15 mouse cellular contexts compared by ENCODE assay signal in the genomic region with DNA sequence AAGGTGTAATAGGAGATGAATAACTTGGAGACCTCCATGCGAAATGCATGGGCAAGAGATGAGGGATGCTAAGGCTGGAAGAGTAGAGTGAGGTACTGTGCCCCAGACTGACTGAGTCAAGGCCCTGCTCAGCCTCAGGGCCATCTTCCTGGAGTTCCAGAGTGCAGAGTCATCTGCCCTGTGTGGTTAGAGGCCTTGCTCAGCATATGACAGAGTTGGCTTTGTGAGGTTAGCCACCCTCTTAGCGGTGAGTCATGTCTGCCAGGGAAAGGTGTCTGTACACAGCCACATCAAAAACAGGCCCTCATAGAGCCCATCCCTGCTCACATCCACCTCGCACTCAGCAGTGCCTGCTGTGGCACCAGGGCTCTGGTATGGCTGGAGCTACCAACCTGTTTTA.
DNase-seq lines count a peak whose midpoint lies in the region; ATAC-seq and TF ChIP-seq lines count a peak whose summit lies in the region.
"Had no signal": no experiment of that assay in that cellular context is flagged by ENCODE, and none has a peak within 500 bp of the region (broad histone marks: within the 10 kb centered on the region; RNA-seq: fewer than 3 reads in every experiment).

No protein-coding gene starts in this region.

- in situ Hi-C loops in CH12.LX (cut with MboI; ENCODE audit: low pct_ligation_motif_present, low pct_unique_long_range_greater_than_20kb, low sequenced_read_pairs), result no loop called here

- H3K4me1 ChIP-seq in CH12.LX (ENCODE audit: control insufficient read depth in 1 of 2, insufficient read depth in 2 of 2), result peaks cover 0 to 7% of the 10 kb centered on the region in 2 experiments; a peak in 2 of 4 replicates
- H3K4me1 ChIP-seq in forebrain, embryonic 14.5 days (ENCODE audit: control insufficient read depth, insufficient read depth, low read length), result no peaks in the 10 kb centered on the region

- intact Hi-C loops in gastrocnemius, adult 2 months (cut with DNase I), result loop anchor here (5.0 kb wide), 1 partner anchor 252 kb away; no protein-coding TSS in a partner anchor

- H3K79me2 ChIP-seq in CH12.LX (replicated peaks; ENCODE audit: control insufficient read depth, extremely low read depth, insufficient read depth, poor library complexity, severe bottlenecking), result no peaks in the 10 kb centered on the region

- TF ChIP-seq EP300 in CH12.LX (IDR thresholded peaks at IDR 0.05; ENCODE audit: low read length), result no peak

- no peak overlapping the region for H3K4me3 ChIP-seq in gastrocnemius, adult 2 months
- no peak overlapping the region for H3K4me3 ChIP-seq in CH12.LX (replicated peaks in 1 of 3; ENCODE audit: low read depth in 2 of 3, low read length in 2 of 3, poor library complexity in 1 of 3)
- H3K4me3 ChIP-seq in forebrain, embryonic 14.5 days (ENCODE audit: low read depth, low read length), result no peak overlapping the region
- H3K4me3 ChIP-seq: limb, embryonic 12.5 days had no signal

- H3K4me2 ChIP-seq in CH12.LX (ENCODE audit: insufficient read depth, low read depth, poor library complexity, severe bottlenecking), result no peak overlapping the region
- no peak overlapping the region for H3K4me2 ChIP-seq in forebrain, embryonic 14.5 days (ENCODE audit: low read length)
- H3K4me2 ChIP-seq: limb, embryonic 12.5 days had no signal

- 96% methylated on average over 3 of the region's 3 CpGs for WGBS in forebrain, embryonic 14.5 days

- no peak for TF ChIP-seq POLR2A in CH12.LX (IDR thresholded peaks at IDR 0.05; ENCODE audit: low read depth, low read length)

- H3K9ac ChIP-seq in CH12.LX (ENCODE audit: insufficient read depth, low read depth), result no peak overlapping the region
- H3K9ac ChIP-seq in forebrain, embryonic 14.5 days (ENCODE audit: low read length), result no peak overlapping the region
- H3K9ac ChIP-seq: forebrain, postnatal 0 days; limb, embryonic 12.5 days had no signal

- DNase-seq in gastrocnemius, adult 2 months, result no peak
- DNase-seq in gastrocnemius, postnatal 10 days, result no peak
- DNase-seq in CH12.LX (ENCODE audit: extremely low read depth), result peak; percentile 12
- peak; percentile 25 for DNase-seq in adrenal gland, postnatal 25 days
- DNase-seq in testis, postnatal 10 days (ENCODE audit: low spot score), result no peak
- no peak for DNase-seq in forebrain, embryonic 14.5 days (ENCODE audit: low spot score)
- DNase-seq in neural tube, embryonic 10.5 days (ENCODE audit: extremely low spot score, low spot score), result no peak
- DNase-seq: cerebellum, postnatal 36 days; forebrain, postnatal 0 days; heart, adult 18-20 months; kidney, postnatal 36 days; lung, postnatal 4 days; right cerebral cortex, postnatal 4 days had no signal

- H3K27me3 ChIP-seq in CH12.LX (replicated peaks), result no peaks in the 10 kb centered on the region
- no peaks in the 10 kb centered on the region for H3K27me3 ChIP-seq in forebrain, embryonic 14.5 days (replicated peaks; ENCODE audit: control insufficient read depth, insufficient read depth, low read length)

- TF ChIP-seq RAD21 in CH12.LX (IDR thresholded peaks at IDR 0.05; ENCODE audit: low read depth, low read length), result no peak

- no peaks in the 10 kb centered on the region for H3K9me3 ChIP-seq in CH12.LX (replicated peaks; ENCODE audit: low read length)
- no peaks in the 10 kb centered on the region for H3K9me3 ChIP-seq in forebrain, embryonic 14.5 days (replicated peaks; ENCODE audit: control insufficient read depth, low read length)
- H3K9me3 ChIP-seq: limb, embryonic 12.5 days had no signal

- dilution Hi-C loops in CH12.LX (cut with MboI; ENCODE audit: extremely low pct_ligation_motif_present, extremely low pct_unique_long_range_greater_than_20kb, low sequenced_read_pairs), result no loop called here

- no peak for TF ChIP-seq CTCF in gastrocnemius, adult 2 months (IDR thresholded peaks at IDR 0.05)
- TF ChIP-seq CTCF in CH12.LX (conservative IDR thresholded peaks at IDR 0.05 in 1 of 2, IDR thresholded peaks at IDR 0.05 in 1 of 2; ENCODE audit: low read depth in 2 of 2, low read length in 2 of 2), result no peak

- peak; percentile 36 for ATAC-seq in megakaryocyte-erythroid progenitor cell, adult 5-6 weeks (replicated peaks; ENCODE audit: low FRiP score, low TSS enrichment, poor library complexity, severe bottlenecking)
- ATAC-seq in forebrain, embryonic 14.5 days, result no peak
- ATAC-seq: forebrain, postnatal 0 days had no signal

- peak overlapping the region; percentile 16; the same call in 1 of the 2 replicates for H3K27ac ChIP-seq in gastrocnemius, adult 2 months
- H3K27ac ChIP-seq in CH12.LX (ENCODE audit: insufficient read depth, low read depth), result no peak overlapping the region
- no peak overlapping the region for H3K27ac ChIP-seq in forebrain, embryonic 14.5 days (ENCODE audit: low read depth, low read length)
- H3K27ac ChIP-seq: limb, embryonic 12.5 days had no signal

- H3K36me3 ChIP-seq in CH12.LX (replicated peaks in 1 of 2; ENCODE audit: control insufficient read depth in 1 of 2, insufficient read depth in 1 of 2, low read length in 1 of 2), result peaks cover 0 to 24% of the 10 kb centered on the region in 2 experiments
- no peaks in the 10 kb centered on the region for H3K36me3 ChIP-seq in forebrain, embryonic 14.5 days (ENCODE audit: control insufficient read depth, insufficient read depth, low read length)
- H3K36me3 ChIP-seq: limb, embryonic 12.5 days had no signal

TF ChIP-seq in CH12.LX, 34 proteins besides CTCF, POLR2A, EP300 and RAD21:
- TF ChIP-seq CHD1 (IDR thresholded peaks at IDR 0.05; ENCODE audit: low read depth, low read length) (no peak), ZNF384 (IDR thresholded peaks at IDR 0.05; ENCODE audit: low read depth, low read length) (no peak), UBTF (IDR thresholded peaks at IDR 0.05; ENCODE audit: low read depth, low read length) (no peak), ZKSCAN1 (IDR thresholded peaks at IDR 0.05; ENCODE audit: borderline replicate concordance, low read depth, low read length) (no peak), ZC3H11A (IDR thresholded peaks at IDR 0.05; ENCODE audit: low read depth, low read length) (no peak), USF2 (conservative IDR thresholded peaks at IDR 0.05; ENCODE audit: low read depth, low read length) (no peak), NRF1 (IDR thresholded peaks at IDR 0.05; ENCODE audit: low read depth, low read length) (no peak), MAFK (IDR thresholded peaks at IDR 0.05; ENCODE audit: insufficient replicate concordance, low read length) (no peak), HCFC1 (IDR thresholded peaks at IDR 0.05; ENCODE audit: low read depth, low read length) (no peak), JUN (IDR thresholded peaks at IDR 0.05; ENCODE audit: insufficient read depth, low read depth, low read length) (no peak), POLR2AphosphoS2 (IDR thresholded peaks at IDR 0.05; ENCODE audit: low read depth, low read length) (no peak), NELFE (IDR thresholded peaks at IDR 0.05; ENCODE audit: low read depth, low read length) (no peak), JUND (conservative IDR thresholded peaks at IDR 0.05; ENCODE audit: low read depth, low read length) (no peak), GABPA (IDR thresholded peaks at IDR 0.05; ENCODE audit: insufficient replicate concordance, low read depth, low read length) (no peak), MAX (IDR thresholded peaks at IDR 0.05; ENCODE audit: low read length) (no peak), PAX5 (IDR thresholded peaks at IDR 0.05; ENCODE audit: low read length) (no peak), MYC (IDR thresholded peaks at IDR 0.05; ENCODE audit: low read depth, low read length) (no peak), BHLHE40 (IDR thresholded peaks at IDR 0.05; ENCODE audit: low read depth, low read length) (no peak), RCOR1 (conservative IDR thresholded peaks at IDR 0.05; ENCODE audit: low read depth, low read length) (no peak), E2F4 (IDR thresholded peaks at IDR 0.05; ENCODE audit: insufficient replicate concordance, low read depth, low read length) (no peak)

Comparison
In these comparisons a context has a peak if more than half of its experiments do, and no peak if none do; other contexts are left out.
1. DNase-seq: peak in CH12.LX (single experiment) and adrenal gland, postnatal 25 days (single experiment); none in gastrocnemius, adult 2 months (single experiment), gastrocnemius, postnatal 10 days (single experiment), testis, postnatal 10 days (single experiment), forebrain, embryonic 14.5 days (single experiment) and neural tube, embryonic 10.5 days (single experiment).